Mouse (Mus musculus): ENCODE measurements around the gene Olfr748. TPM values are rescaled to one million over a fixed set of nuclear protein-coding genes. Genes with fewer than 3 reads are reported as not detected.
"Not testable (repeated sequence)": the region's sequence is repeated elsewhere in the genome, so short reads cannot be mapped to it uniquely, and the experiment has no call there.

The Olfr748 gene
- not detected in 2 replicates for polyA plus RNA-seq (2011; ENCODE audit: insufficient read length, low read depth, missing spikeins)

GRCm38 (mm10) chr14:50707073-50707472 is at the start of gene Olfr748:
Gene Olfr748, plus strand, starts transcription at chr14:50707373.
- TF ChIP-seq POLR2A (IDR thresholded peaks at IDR 0.05; ENCODE audit: low read depth, low read length), result no peak
- TF ChIP-seq CTCF (IDR thresholded peaks at IDR 0.05; ENCODE audit: borderline replicate concordance, insufficient read depth, low read length), result no peak

GRCm38 (mm10) chr14:50693106-50693505 is 14.1 kb upstream of the Olfr748 start, which contains the start of gene Olfr747:
Gene Olfr747, minus strand, starts transcription at chr14:50693206.
- H3K4me3 ChIP-seq (ENCODE audit: insufficient read depth, low read length), result no peak within 1 kb of the TSS
- no peaks in the 10 kb centered on the region for H3K4me1 ChIP-seq (ENCODE audit: control insufficient read depth, insufficient read depth, low read length)
- TF ChIP-seq POLR2A (IDR thresholded peaks at IDR 0.05; ENCODE audit: low read depth, low read length) (no peak), CTCF (IDR thresholded peaks at IDR 0.05; ENCODE audit: borderline replicate concordance, insufficient read depth, low read length) (no peak)
- H3K27ac ChIP-seq (ENCODE audit: insufficient read depth, low read length), result no peak within 1 kb of the TSS

More at GRCm38 (mm10) chr14:50707073-50707472, at the start of gene Olfr748:
- Histone ChIP-seq H3K27ac (ENCODE audit: insufficient read depth, low read length) (no peak within 1 kb of the TSS), H3K4me3 (ENCODE audit: insufficient read depth, low read length) (no peak within 1 kb of the TSS), H3K4me1 (ENCODE audit: control insufficient read depth, insufficient read depth, low read length) (no peaks in the 10 kb centered on the region)

DNA sequence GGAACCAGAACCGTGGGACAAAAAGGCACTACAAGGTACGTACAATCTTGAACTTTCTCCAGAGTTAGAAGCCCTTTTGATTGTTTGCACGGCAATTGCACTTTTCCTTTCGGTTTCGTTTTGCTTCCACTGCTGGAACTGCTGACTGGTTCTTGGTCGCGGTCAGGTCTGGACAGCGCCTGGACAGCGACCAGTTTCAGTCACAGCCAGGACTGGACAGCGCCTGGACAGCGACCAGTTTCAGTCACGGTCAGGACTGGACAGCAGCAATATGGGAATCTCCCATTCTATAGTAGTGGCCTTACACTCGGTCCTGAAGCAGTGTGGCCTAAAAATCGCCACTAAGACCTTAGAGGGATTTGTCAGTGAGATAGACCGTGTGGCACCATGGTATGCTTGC is 12.7 kb downstream of the Olfr748 start:
- not testable (repeated sequence) for H3K27ac ChIP-seq (ENCODE audit: insufficient read depth, low read length); H3K4me1 ChIP-seq (ENCODE audit: control insufficient read depth, insufficient read depth, low read length); H3K4me3 ChIP-seq (ENCODE audit: insufficient read depth, low read length)

DNA sequence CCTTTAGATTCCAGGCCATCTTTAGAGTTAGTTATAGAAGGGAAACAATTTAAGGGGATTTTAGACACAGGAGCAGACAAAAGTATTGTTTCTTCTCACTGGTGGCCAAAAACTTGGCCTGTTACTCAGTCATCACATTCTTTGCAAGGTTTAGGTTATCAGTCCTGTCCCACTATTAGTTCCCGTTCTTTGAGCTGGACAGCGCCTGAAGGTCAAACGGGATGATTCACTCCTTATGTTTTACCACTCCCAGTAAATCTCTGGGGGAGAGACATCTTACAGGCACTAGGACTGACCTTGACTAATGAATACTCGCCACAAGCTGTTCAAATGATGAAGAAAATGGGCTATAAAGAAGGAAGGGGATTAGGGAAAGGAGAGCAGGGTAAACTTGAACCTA is 15.2 kb downstream of the Olfr748 start:
- H3K27ac ChIP-seq (ENCODE audit: insufficient read depth, low read length); H3K4me3 ChIP-seq (ENCODE audit: insufficient read depth, low read length); H3K4me1 ChIP-seq (ENCODE audit: control insufficient read depth, insufficient read depth, low read length): not testable (repeated sequence)

DNA sequence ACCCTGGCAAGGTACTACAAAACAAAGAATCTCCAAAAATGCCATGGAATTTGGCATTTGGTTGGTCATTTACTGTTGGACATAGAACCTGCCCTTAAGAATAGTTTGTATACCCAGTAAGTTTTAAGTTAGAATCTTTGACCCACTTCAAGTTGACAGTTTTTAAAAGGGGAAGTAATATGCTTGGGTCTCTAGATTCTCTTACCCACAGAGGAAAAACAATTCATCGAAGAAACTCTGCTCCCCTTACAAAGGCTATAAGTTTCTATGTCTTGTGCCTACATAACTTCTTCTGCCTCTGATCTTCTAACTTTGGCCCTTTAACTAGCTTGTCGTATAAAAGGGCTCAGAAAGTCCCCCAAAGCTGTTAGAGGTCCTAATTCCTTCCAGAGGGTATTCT is 33.2 kb downstream of the Olfr748 start:
- Histone ChIP-seq H3K27ac (ENCODE audit: insufficient read depth, low read length) (no peak overlapping the region), H3K4me1 (ENCODE audit: control insufficient read depth, insufficient read depth, low read length) (no peaks in the 10 kb centered on the region), H3K4me3 (ENCODE audit: insufficient read depth, low read length) (no peak overlapping the region)
- TF ChIP-seq POLR2A (IDR thresholded peaks at IDR 0.05; ENCODE audit: low read depth, low read length) (no peak), CTCF (IDR thresholded peaks at IDR 0.05; ENCODE audit: borderline replicate concordance, insufficient read depth, low read length) (no peak)

- Histone ChIP-seq H3K4me1 (ENCODE audit: control insufficient read depth, insufficient read depth, low read length) (no peaks in the 10 kb centered on the region), H3K4me3 (ENCODE audit: insufficient read depth, low read length) (no peak overlapping the region)
- TF ChIP-seq CTCF (IDR thresholded peaks at IDR 0.05; ENCODE audit: borderline replicate concordance, insufficient read depth, low read length), result no peak
- no peak for TF ChIP-seq POLR2A (IDR thresholded peaks at IDR 0.05; ENCODE audit: low read depth, low read length)
Observed at GRCm38 (mm10) chr14:50741584-50741983, 34.4 kb downstream of the Olfr748 start.

DNA sequence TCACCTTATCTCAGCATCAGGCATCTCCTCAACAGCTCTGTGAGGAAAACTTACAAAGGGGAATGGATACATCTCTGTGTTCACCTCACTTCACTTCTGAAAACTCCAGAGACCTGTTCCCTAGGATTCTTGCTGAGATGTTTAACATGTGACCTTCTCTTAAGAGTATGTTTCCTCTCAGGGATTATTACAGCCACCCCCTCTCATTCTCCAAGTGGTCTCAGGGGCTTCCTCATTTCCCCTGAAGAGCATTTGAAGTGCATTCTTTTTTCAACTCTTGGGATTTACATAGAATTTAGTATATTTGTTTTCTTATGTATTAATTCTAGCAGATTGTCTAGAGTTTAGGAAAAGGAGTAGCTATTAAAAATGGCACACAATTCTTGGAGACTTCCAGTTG is 37.8 kb downstream of the Olfr748 start, which contains the start of gene Olfr749:
Gene Olfr749 (minus strand): TSS at position 101 of the 400 bp plus-strand sequence.
- no peak within 1 kb of the TSS for H3K4me3 ChIP-seq (ENCODE audit: insufficient read depth, low read length)
- TF ChIP-seq CTCF (IDR thresholded peaks at IDR 0.05; ENCODE audit: borderline replicate concordance, insufficient read depth, low read length) (no peak), POLR2A (IDR thresholded peaks at IDR 0.05; ENCODE audit: low read depth, low read length) (no peak)
- no peaks in the 10 kb centered on the region for H3K4me1 ChIP-seq (ENCODE audit: control insufficient read depth, insufficient read depth, low read length)
- no peak within 1 kb of the TSS for H3K27ac ChIP-seq (ENCODE audit: insufficient read depth, low read length)

More at GRCm38 (mm10) chr14:50741584-50741983, 34.4 kb downstream of the Olfr748 start:
- no peak overlapping the region for H3K27ac ChIP-seq (ENCODE audit: insufficient read depth, low read length)

DNA sequence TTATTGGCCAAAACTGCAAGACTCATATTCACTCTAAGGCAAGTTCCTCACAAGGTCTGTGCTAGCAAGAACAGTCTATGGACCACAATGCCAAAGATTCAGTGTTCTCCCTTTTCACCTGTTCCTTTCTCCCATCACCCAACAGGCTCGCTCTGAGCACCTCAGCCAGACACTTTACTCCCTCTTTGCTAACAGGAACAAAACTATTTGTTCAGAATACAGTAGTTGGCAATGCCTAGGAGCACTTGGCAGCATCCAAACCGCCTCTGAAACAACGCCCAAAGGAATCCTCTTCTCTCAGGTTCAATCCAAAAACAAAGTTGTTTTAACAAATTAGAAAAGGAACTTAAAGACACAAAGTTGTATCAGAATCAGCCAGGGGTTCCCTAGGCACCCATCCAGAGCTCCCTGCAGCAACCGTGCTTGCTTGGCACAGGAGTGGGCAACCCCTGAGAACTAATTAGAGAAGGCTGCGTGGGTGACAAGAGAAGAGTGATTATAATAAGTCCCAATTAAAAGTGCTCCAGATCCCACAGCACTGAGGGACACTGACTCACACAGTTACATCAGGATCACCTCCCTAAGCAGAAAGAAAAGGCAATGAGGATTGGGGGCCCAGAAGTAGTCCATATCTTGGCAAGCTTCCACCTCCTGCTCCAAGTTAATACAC is 51.4 kb downstream of the Olfr748 start:
- Histone ChIP-seq H3K4me1 (ENCODE audit: control insufficient read depth, insufficient read depth, low read length) (no peaks in the 10 kb centered on the region), H3K27ac (ENCODE audit: insufficient read depth, low read length) (no peak overlapping the region), H3K4me3 (ENCODE audit: insufficient read depth, low read length) (no peak overlapping the region)
- TF ChIP-seq CTCF (IDR thresholded peaks at IDR 0.05; ENCODE audit: borderline replicate concordance, insufficient read depth, low read length) (no peak), POLR2A (IDR thresholded peaks at IDR 0.05; ENCODE audit: low read depth, low read length) (no peak)

Other genes starting within 250 kb of the Olfr748 start
- gene Olfr741, start 234.6 kb upstream of the Olfr748 start, polyA plus RNA-seq (2011; ENCODE audit: insufficient read length, low read depth, missing spikeins), result not detected in 2 replicates
- gene Olfr742, start 203.8 kb upstream of the Olfr748 start, polyA plus RNA-seq (2011; ENCODE audit: insufficient read length, low read depth, missing spikeins), result not detected in 2 replicates
- not detected in 2 replicates for gene Olfr743, start 185.5 kb upstream of the Olfr748 start, polyA plus RNA-seq (2011; ENCODE audit: insufficient read length, low read depth, missing spikeins)
- not detected in 2 replicates for gene Olfr744, start 92.5 kb upstream of the Olfr748 start, polyA plus RNA-seq (2011; ENCODE audit: insufficient read length, low read depth, missing spikeins)
- not detected in 2 replicates for gene Olfr745, start 68.0 kb upstream of the Olfr748 start, polyA plus RNA-seq (2011; ENCODE audit: insufficient read length, low read depth, missing spikeins)
- not detected in 2 replicates for gene Olfr746, start 60.3 kb upstream of the Olfr748 start, polyA plus RNA-seq (2011; ENCODE audit: insufficient read length, low read depth, missing spikeins)
- gene Olfr747, start 14.2 kb upstream of the Olfr748 start, polyA plus RNA-seq (2011; ENCODE audit: insufficient read length, low read depth, missing spikeins), result not detected in 2 replicates
- gene Olfr749, start 37.7 kb downstream of the Olfr748 start, polyA plus RNA-seq (2011; ENCODE audit: insufficient read length, low read depth, missing spikeins), result not detected in 2 replicates
- gene Ttc5, start 78.1 kb downstream of the Olfr748 start, polyA plus RNA-seq (2011; ENCODE audit: insufficient read length, low read depth, missing spikeins), result 30.4 and 30.5 TPM in 2 replicates
- gene Ccnb1ip1, start 100.4 kb downstream of the Olfr748 start, polyA plus RNA-seq (2011; ENCODE audit: insufficient read length, low read depth, missing spikeins), result not detected in 2 replicates
- gene Parp2, start 100.5 kb downstream of the Olfr748 start, polyA plus RNA-seq (2011; ENCODE audit: insufficient read length, low read depth, missing spikeins), result 31.2 and 43.4 TPM in 2 replicates
- gene Tep1, start 163.2 kb downstream of the Olfr748 start, polyA plus RNA-seq (2011; ENCODE audit: insufficient read length, low read depth, missing spikeins), result 26.1 and 30.5 TPM in 2 replicates
- 0.47 and 0.65 TPM in 2 replicates for gene Klhl33, start 190.1 kb downstream of the Olfr748 start, polyA plus RNA-seq (2011; ENCODE audit: insufficient read length, low read depth, missing spikeins)
- gene Osgep, start 217.5 kb downstream of the Olfr748 start, polyA plus RNA-seq (2011; ENCODE audit: insufficient read length, low read depth, missing spikeins), result 30.5 and 38.8 TPM in 2 replicates
- gene Apex1, start 217.6 kb downstream of the Olfr748 start, polyA plus RNA-seq (2011; ENCODE audit: insufficient read length, low read depth, missing spikeins), result 62.4 and 68.1 TPM in 2 replicates
- gene Pip4p1, start 223.5 kb downstream of the Olfr748 start, polyA plus RNA-seq (2011; ENCODE audit: insufficient read length, low read depth, missing spikeins), result 66.4 and 69.5 TPM in 2 replicates
- 64.5 and 79.4 TPM in 2 replicates for gene Pnp, start 223.7 kb downstream of the Olfr748 start, polyA plus RNA-seq (2011; ENCODE audit: insufficient read length, low read depth, missing spikeins)
- gene Gm49342, start 237.1 kb downstream of the Olfr748 start, polyA plus RNA-seq (2011; ENCODE audit: insufficient read length, low read depth, missing spikeins), result 22.3 and 51.1 TPM in 2 replicates
- gene Pnp2, start 248.6 kb downstream of the Olfr748 start, polyA plus RNA-seq (2011; ENCODE audit: insufficient read length, low read depth, missing spikeins), result 0.49 and 0.70 TPM in 2 replicates